Mouse (Mus musculus): ENCODE data around the gene Ms4a13.

DNA sequence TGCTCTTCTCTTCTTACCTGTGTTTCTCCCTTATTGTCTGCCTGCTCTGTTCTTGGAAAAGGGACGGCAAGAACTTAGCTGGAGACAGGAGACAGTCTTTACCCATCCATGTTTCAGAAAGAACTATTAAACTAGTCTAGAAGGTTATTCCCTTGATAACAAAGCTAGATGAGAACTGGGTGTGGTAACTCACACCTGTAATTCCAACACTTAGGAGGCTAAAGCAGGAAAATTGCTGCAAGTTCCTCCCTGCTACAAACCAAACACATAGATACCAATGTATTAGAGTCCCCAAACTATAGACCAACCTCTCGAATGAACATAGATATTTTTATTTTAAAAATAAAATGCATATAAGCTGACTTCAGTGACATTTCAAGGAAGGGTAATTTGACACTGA is 61.7 kb downstream of the Ms4a13 start:
- no peak for TF ChIP-seq TAL1 (IDR thresholded peaks at IDR 0.05; ENCODE audit: low read length)
- no peak for TF ChIP-seq GATA1 (IDR thresholded peaks at IDR 0.05; ENCODE audit: low read length)

Measured in erythroblast, embryonic 14.5 days (primary cell).